ENCODE assay signal across 27 mouse cellular contexts in the genomic region with DNA sequence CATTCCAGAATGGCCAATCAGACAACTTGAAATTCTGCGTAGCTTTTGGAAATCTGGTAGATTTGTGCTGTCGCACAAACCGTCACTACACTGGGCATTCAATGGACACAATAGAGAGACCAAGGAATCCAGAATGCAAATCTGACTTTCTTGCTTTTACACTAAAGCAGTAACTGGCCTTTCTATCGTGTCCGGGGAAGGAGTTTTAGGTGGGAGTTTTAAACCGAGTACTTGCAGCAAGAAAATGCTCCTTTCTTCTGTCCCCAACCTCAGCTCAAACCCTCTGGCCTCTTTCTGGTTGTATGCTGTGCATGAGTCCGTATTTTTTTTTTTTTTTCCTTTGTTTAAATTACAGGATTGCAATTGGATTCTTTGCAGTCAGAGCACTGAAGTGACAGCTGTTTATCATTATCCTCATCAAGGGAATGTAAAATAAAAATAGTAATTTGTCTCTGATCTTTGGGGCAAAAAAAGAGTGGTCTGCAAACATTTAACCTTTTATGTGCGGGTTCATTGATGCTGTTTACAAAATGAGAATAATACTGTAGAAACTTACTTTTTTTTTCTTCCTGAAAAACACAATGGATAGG. TPM values are rescaled to one million over a fixed set of nuclear protein-coding genes. Genes with fewer than 3 reads are reported as not detected.
DNase-seq lines count a peak whose midpoint lies in the region; ATAC-seq lines count a peak whose summit lies in the region.
"Had no signal": no experiment of that assay in that cellular context is flagged by ENCODE, and none has a peak within 500 bp of the region (broad histone marks: within the 10 kb centered on the region; RNA-seq: fewer than 3 reads in every experiment).

No protein-coding gene starts in this region.

- peak overlapping the region; percentile 62; the same call in 1 of the 2 replicates for H3K27ac ChIP-seq in forebrain, embryonic 10.5 days
- no peak overlapping the region for H3K27ac ChIP-seq in forebrain, embryonic 15.5 days (replicated peaks)
- peak overlapping the region; percentile 53 for H3K27ac ChIP-seq in lung, embryonic 16.5 days (ENCODE audit: low read length)
- peak overlapping the region; percentile 94 for H3K27ac ChIP-seq in embryonic facial prominence, embryonic 15.5 days (replicated peaks)
- peak overlapping the region; percentile 86 for H3K27ac ChIP-seq in limb, embryonic 15.5 days
- H3K27ac ChIP-seq: midbrain, embryonic 15.5 days; neural tube, embryonic 15.5 days; stomach, embryonic 15.5 days had no signal

- ATAC-seq in forebrain, embryonic 15.5 days (replicated peaks), result no peak
- peak; percentile 57 for ATAC-seq in lung, embryonic 16.5 days (ENCODE audit: low read depth)
- no peak for ATAC-seq in embryonic facial prominence, embryonic 15.5 days (ENCODE audit: insufficient number of reproducible peaks, low FRiP score, low TSS enrichment, low read depth)
- ATAC-seq in limb, embryonic 15.5 days (ENCODE audit: insufficient number of reproducible peaks, low FRiP score, low TSS enrichment, low read depth), result no peak
- ATAC-seq: forebrain, embryonic 14.5 days; liver, postnatal 0 days; midbrain, embryonic 15.5 days had no signal

- no peak overlapping the region for H3K4me2 ChIP-seq in forebrain, embryonic 15.5 days (replicated peaks)
- H3K4me2 ChIP-seq in lung, embryonic 16.5 days (ENCODE audit: low read depth, low read length), result no peak overlapping the region
- H3K4me2 ChIP-seq in embryonic facial prominence, embryonic 15.5 days (replicated peaks), result no peak overlapping the region
- no peak overlapping the region for H3K4me2 ChIP-seq in limb, embryonic 15.5 days
- H3K4me2 ChIP-seq: midbrain, embryonic 15.5 days; neural tube, embryonic 15.5 days; stomach, embryonic 15.5 days had no signal

- no peaks in the 10 kb centered on the region for H3K9me3 ChIP-seq in forebrain, embryonic 10.5 days
- H3K9me3 ChIP-seq in forebrain, embryonic 15.5 days, result no peaks in the 10 kb centered on the region
- no peaks in the 10 kb centered on the region for H3K9me3 ChIP-seq in lung, embryonic 16.5 days (ENCODE audit: control insufficient read depth, low read length)
- no peaks in the 10 kb centered on the region for H3K9me3 ChIP-seq in embryonic facial prominence, embryonic 15.5 days (replicated peaks)
- no peaks in the 10 kb centered on the region for H3K9me3 ChIP-seq in limb, embryonic 15.5 days
- H3K9me3 ChIP-seq: G1E; midbrain, embryonic 15.5 days; neural tube, embryonic 15.5 days; stomach, embryonic 15.5 days had no signal

- no peak for DNase-seq in forebrain, embryonic 10.5 days (ENCODE audit: extremely low spot score, low spot score)
- DNase-seq in lung, adult 18-20 months, result no peak
- no peak for DNase-seq in gastrocnemius, adult 18-20 months (ENCODE audit: low spot score)
- no peak for DNase-seq in spleen, adult 12 weeks (ENCODE audit: low spot score)
- DNase-seq: adrenal gland, postnatal 14 days; cerebellum, adult 18-20 months; cerebellum, postnatal 36 days; gastrocnemius, postnatal 25 days; kidney, adult 8-10 months; kidney, postnatal 36 days; liver, postnatal 0 days; right cerebral cortex, postnatal 25 days; thymus, postnatal 14 days had no signal

- H3K4me1 ChIP-seq in forebrain, embryonic 10.5 days, result peaks cover 54% of the 10 kb centered on the region
- H3K4me1 ChIP-seq in forebrain, embryonic 15.5 days, result 0 out of 2 replicates have a peak, but pooled peaks cover 6% of the 10 kb centered on the region
- peaks cover 3% of the 10 kb centered on the region for H3K4me1 ChIP-seq in lung, embryonic 16.5 days (replicated peaks; ENCODE audit: control insufficient read depth, insufficient read depth, low read length)
- H3K4me1 ChIP-seq in embryonic facial prominence, embryonic 15.5 days, result peaks cover 39% of the 10 kb centered on the region
- peaks cover 25% of the 10 kb centered on the region for H3K4me1 ChIP-seq in limb, embryonic 15.5 days

- H3K36me3 ChIP-seq in forebrain, embryonic 10.5 days (replicated peaks), result no peaks in the 10 kb centered on the region
- H3K36me3 ChIP-seq in forebrain, embryonic 15.5 days, result no peaks in the 10 kb centered on the region
- H3K36me3 ChIP-seq in lung, embryonic 16.5 days (ENCODE audit: control insufficient read depth, insufficient read depth, low read length), result no peaks in the 10 kb centered on the region
- no peaks in the 10 kb centered on the region for H3K36me3 ChIP-seq in embryonic facial prominence, embryonic 15.5 days
- H3K36me3 ChIP-seq in limb, embryonic 15.5 days, result no peaks in the 10 kb centered on the region
- H3K36me3 ChIP-seq: G1E; midbrain, embryonic 15.5 days; neural tube, embryonic 15.5 days; stomach, embryonic 15.5 days had no signal

- no peak overlapping the region for H3K4me3 ChIP-seq in forebrain, embryonic 10.5 days
- H3K4me3 ChIP-seq in forebrain, embryonic 15.5 days, result no peak overlapping the region
- no peak overlapping the region for H3K4me3 ChIP-seq in lung, embryonic 16.5 days (ENCODE audit: low read length)
- no peak overlapping the region for H3K4me3 ChIP-seq in embryonic facial prominence, embryonic 15.5 days (replicated peaks)
- H3K4me3 ChIP-seq in limb, embryonic 15.5 days, result no peak overlapping the region
- H3K4me3 ChIP-seq: midbrain, embryonic 15.5 days; myocyte; neural tube, embryonic 15.5 days; stomach, embryonic 15.5 days had no signal

- no peaks in the 10 kb centered on the region for H3K27me3 ChIP-seq in forebrain, embryonic 10.5 days (ENCODE audit: poor library complexity, severe bottlenecking)
- no peaks in the 10 kb centered on the region for H3K27me3 ChIP-seq in forebrain, embryonic 15.5 days
- H3K27me3 ChIP-seq in lung, embryonic 16.5 days (ENCODE audit: control insufficient read depth, insufficient read depth, low read depth, low read length), result no peaks in the 10 kb centered on the region
- no peaks in the 10 kb centered on the region for H3K27me3 ChIP-seq in embryonic facial prominence, embryonic 15.5 days
- no peaks in the 10 kb centered on the region for H3K27me3 ChIP-seq in limb, embryonic 15.5 days
- H3K27me3 ChIP-seq: midbrain, embryonic 15.5 days; neural tube, embryonic 15.5 days; stomach, embryonic 15.5 days had no signal

- no peak overlapping the region for H3K9ac ChIP-seq in forebrain, embryonic 15.5 days (replicated peaks)
- no peak overlapping the region for H3K9ac ChIP-seq in lung, embryonic 16.5 days (ENCODE audit: low read length)
- H3K9ac ChIP-seq in embryonic facial prominence, embryonic 15.5 days, result no peak overlapping the region
- H3K9ac ChIP-seq in limb, embryonic 15.5 days, result no peak overlapping the region
- H3K9ac ChIP-seq: liver, postnatal 0 days; midbrain, embryonic 15.5 days; neural tube, embryonic 15.5 days; stomach, embryonic 15.5 days had no signal

- 69% methylated on average over 8 of the region's 8 CpGs for WGBS in forebrain, embryonic 10.5 days
- 58% methylated on average over 8 of the region's 8 CpGs for WGBS in forebrain, embryonic 15.5 days
- WGBS in lung, embryonic 16.5 days, result 54% methylated on average over 8 of the region's 8 CpGs
- 28% methylated on average over 8 of the region's 8 CpGs for WGBS in embryonic facial prominence, embryonic 15.5 days
- 29% methylated on average over 8 of the region's 8 CpGs for WGBS in limb, embryonic 15.5 days

RNA-seq across cellular contexts. Expression of gene 4930558K02Rik, which starts 44.3 kb away (rescaled TPM):
- polyA plus RNA-seq in forebrain, embryonic 10.5 days (2016; fragmentation: Nextera tagmentation; extraction: Ambion mirVana), result not detected in 2 replicates
- polyA plus RNA-seq in forebrain, embryonic 15.5 days (2015; fragmentation: Nextera tagmentation; extraction: Ambion mirVana), result 0.17 TPM in 1 of 2 replicates, not detected in the other
- polyA plus RNA-seq in lung, embryonic 16.5 days (2015; fragmentation: Nextera tagmentation; extraction: Ambion mirVana), result not detected in 2 replicates
- not detected in 2 replicates for polyA plus RNA-seq in embryonic facial prominence, embryonic 15.5 days (2015; fragmentation: Nextera tagmentation; extraction: Ambion mirVana)
- polyA plus RNA-seq in limb, embryonic 15.5 days (2015; fragmentation: Nextera tagmentation; extraction: Ambion mirVana), result not detected in 2 replicates
- total RNA-seq in gastrocnemius, adult 18-20 months (2021), result not detected
- total RNA-seq: adrenal gland, postnatal 14 days; G1E; gastrocnemius, postnatal 25 days; liver, adult 2 months; megakaryocyte, adult 5-6 weeks had no signal
- polyA plus RNA-seq: G1E; heart, embryonic 16.5 days; hindbrain, embryonic 11.5 days; liver, adult 2 months; liver, postnatal 0 days; myocyte; stomach, embryonic 15.5 days had no signal

RNA-seq across cellular contexts. Expression of gene Pigc, which starts 54.8 kb away (rescaled TPM):
- polyA plus RNA-seq in forebrain, embryonic 10.5 days (2016; fragmentation: Nextera tagmentation; extraction: Ambion mirVana), result 21.0 and 25.0 TPM in 2 replicates
- polyA plus RNA-seq in forebrain, embryonic 15.5 days (2015; fragmentation: Nextera tagmentation; extraction: Ambion mirVana), result 32.7 and 33.3 TPM in 2 replicates
- 35.7 and 38.0 TPM in 2 replicates for polyA plus RNA-seq in lung, embryonic 16.5 days (2015; fragmentation: Nextera tagmentation; extraction: Ambion mirVana)
- polyA plus RNA-seq in embryonic facial prominence, embryonic 15.5 days (2015; fragmentation: Nextera tagmentation; extraction: Ambion mirVana), result 42.4 and 49.7 TPM in 2 replicates
- 48.2 and 51.4 TPM in 2 replicates for polyA plus RNA-seq in limb, embryonic 15.5 days (2015; fragmentation: Nextera tagmentation; extraction: Ambion mirVana)
- 10 to 100 TPM; 12.1 to 16.0 TPM for total RNA-seq in gastrocnemius, adult 18-20 months (2021)
